Mouse (Mus musculus): ENCODE measurements around the gene Tarbp2. TPM values are rescaled to one million over a fixed set of nuclear protein-coding genes. Genes with fewer than 3 reads are reported as not detected.

The Tarbp2 gene
- polyA plus RNA-seq, 1 experiment = not detected

DNA sequence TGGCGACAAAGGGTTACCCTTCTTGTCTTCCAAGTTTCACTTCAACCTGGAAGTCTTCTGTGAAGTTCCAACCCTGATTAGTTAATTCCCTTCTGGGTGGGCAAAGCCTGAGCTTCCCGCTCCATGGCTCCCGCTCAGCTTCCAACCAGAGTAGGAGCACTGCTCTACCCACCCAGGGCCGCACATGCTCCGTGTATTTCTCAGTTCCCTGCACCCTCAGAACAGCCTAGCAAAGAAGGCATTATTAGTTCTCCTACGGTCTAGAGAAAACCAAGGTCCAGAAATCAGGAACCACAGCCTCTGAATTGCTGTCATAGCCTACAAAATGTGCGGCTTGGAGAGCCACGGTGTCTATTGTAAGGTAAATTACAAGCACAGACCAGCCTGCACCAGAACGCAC is 7.9 kb upstream of the Tarbp2 start:
- Histone ChIP-seq H3K4me1 (ENCODE audit: control insufficient read depth, insufficient read depth, low read length) (peaks cover 23% of the 10 kb centered on the region), H3K4me3 (ENCODE audit: insufficient read depth, low read depth, low read length) (peak overlapping the region; percentile 67), H3K27ac (ENCODE audit: insufficient read depth, low read depth, low read length) (peak overlapping the region; percentile 74)
- no peak for TF ChIP-seq CTCF (IDR thresholded peaks at IDR 0.05; ENCODE audit: insufficient read depth, low read depth, low read length)
- TF ChIP-seq POLR2A (IDR thresholded peaks at IDR 0.05; ENCODE audit: insufficient read depth, low read depth, low read length) = no peak
- 2% methylated on average over 9 of the region's 9 CpGs for WGBS

DNA sequence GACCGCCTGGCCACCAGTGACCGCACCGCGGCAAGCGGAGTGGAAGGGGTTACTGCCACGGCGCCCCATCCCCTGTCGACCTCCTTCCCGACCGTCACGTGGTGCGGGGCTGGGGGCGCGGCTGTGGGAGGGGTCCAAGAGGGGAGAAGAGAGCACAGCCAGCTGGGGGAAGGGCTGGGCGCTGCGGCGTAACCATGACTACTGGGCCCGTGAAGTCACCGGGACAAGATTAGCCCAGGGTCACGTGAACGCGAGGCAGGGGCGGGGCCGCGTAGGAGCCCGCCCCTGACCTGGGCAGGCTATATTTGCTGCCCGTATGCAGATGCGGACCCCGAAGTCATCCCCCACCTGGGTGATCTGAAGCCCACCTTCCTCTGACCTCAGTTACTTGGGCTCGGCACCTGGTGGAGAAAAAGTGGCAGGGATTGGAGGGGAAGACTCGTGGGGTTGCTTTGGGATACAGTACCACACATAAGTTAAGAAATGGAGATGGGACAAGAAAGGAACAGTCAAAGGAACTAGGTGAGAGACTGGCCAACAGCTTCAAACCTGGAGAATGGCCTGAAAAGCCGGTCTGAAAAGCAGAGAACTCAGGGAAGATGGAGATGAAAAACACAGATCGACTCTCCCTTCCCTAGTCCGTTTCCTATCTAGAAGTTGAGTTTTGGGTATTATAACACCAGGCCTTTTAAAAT is 7.3 kb upstream of the Tarbp2 start:
- peaks cover 22% of the 10 kb centered on the region for H3K4me1 ChIP-seq (ENCODE audit: control insufficient read depth, insufficient read depth, low read length)
- WGBS = 2% methylated on average over 34 of the region's 34 CpGs

DNA sequence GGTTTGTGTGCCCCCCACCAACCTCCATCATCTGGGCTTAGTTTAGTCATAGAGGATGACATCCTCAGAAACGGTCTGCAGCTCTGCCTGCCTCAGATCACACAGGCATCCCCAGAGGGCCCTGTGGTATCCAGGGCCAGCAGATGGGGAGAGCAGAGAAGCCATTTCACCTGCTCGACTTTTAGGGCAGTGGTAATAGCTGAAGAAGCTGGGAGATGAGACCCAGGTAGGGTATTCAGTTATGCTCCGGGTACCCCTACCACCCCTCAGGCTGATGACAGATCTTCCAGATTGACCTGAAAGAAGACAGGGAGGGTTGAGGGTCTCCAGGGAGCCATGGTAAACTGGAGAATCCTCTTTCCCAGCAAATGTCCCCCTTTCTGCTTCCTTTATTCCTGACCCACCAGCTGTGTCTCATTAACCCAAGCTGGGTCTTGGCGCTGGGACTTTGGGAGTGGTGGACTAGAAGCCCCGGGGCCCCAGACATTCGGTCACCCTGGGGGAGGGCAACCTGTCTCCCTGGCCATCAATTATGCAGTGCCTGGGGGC is 6.6 kb upstream of the Tarbp2 start:
- 18% methylated on average over 6 of the region's 6 CpGs for WGBS
- peak overlapping the region; percentile 67; the same call in 1 of the 2 replicates for H3K4me3 ChIP-seq (ENCODE audit: insufficient read depth, low read depth, low read length)

More for the DNA sequence above, 7.3 kb upstream of the Tarbp2 start:
- peak overlapping the region; percentile 67 for H3K4me3 ChIP-seq (ENCODE audit: insufficient read depth, low read depth, low read length)
- TF ChIP-seq POLR2A (IDR thresholded peaks at IDR 0.05; ENCODE audit: insufficient read depth, low read depth, low read length) (peak; percentile 37), CTCF (IDR thresholded peaks at IDR 0.05; ENCODE audit: insufficient read depth, low read depth, low read length) (no peak)
- peak overlapping the region; percentile 74 for H3K27ac ChIP-seq (ENCODE audit: insufficient read depth, low read depth, low read length)

DNA sequence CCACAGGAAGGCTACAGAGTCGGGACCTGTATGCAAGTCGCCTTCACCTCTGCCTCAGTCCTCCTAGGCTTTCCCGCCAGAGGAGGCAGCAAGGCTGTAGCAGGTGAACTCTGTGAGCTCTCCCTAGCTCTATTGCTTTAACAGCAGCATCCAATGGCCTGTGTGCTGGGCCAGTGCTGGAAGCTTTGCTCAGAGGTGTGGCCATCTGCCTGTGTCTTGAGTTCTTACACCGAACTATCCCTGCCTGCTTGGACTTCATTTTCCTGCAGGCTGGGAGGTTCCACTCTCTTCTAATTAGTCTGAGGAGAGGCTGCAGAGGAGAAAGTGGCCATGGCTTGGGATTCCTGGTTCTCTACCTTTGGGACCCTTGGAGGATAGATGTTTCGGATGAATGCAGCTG is 6.0 kb upstream of the Tarbp2 start:
- peaks cover 26% of the 10 kb centered on the region for H3K4me1 ChIP-seq (ENCODE audit: control insufficient read depth, insufficient read depth, low read length)
- H3K27ac ChIP-seq (ENCODE audit: insufficient read depth, low read depth, low read length) = no peak overlapping the region
- TF ChIP-seq POLR2A (IDR thresholded peaks at IDR 0.05; ENCODE audit: insufficient read depth, low read depth, low read length) = no peak
- no peak for TF ChIP-seq CTCF (IDR thresholded peaks at IDR 0.05; ENCODE audit: insufficient read depth, low read depth, low read length)
- H3K4me3 ChIP-seq (ENCODE audit: insufficient read depth, low read depth, low read length) = no peak overlapping the region
- 38% methylated on average over 5 of the region's 5 CpGs for WGBS

More for the DNA sequence above, 6.6 kb upstream of the Tarbp2 start:
- Histone ChIP-seq H3K4me1 (ENCODE audit: control insufficient read depth, insufficient read depth, low read length) (peaks cover 26% of the 10 kb centered on the region), H3K27ac (ENCODE audit: insufficient read depth, low read depth, low read length) (peak overlapping the region; percentile 72)
- TF ChIP-seq POLR2A (IDR thresholded peaks at IDR 0.05; ENCODE audit: insufficient read depth, low read depth, low read length) (no peak), CTCF (IDR thresholded peaks at IDR 0.05; ENCODE audit: insufficient read depth, low read depth, low read length) (no peak)

DNA sequence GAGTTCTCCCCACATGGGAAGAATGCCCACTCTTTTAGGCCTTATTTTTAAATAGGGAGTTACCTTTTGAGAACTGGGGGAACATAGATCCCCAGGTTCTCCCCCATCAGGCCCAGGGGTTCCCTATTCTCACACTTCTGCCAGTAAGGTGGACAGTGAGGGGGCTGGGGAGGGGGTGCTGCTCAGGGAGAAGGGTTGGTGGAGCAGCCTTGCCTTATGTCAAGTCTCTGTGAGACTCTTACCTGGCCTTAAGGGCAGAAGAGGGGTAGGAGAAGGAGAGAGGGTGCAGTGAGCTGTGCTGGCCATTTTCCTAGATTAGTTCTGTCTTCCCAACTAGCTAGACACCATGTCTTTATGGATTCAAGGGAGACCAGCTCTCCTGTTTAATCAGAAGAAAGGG is 5.5 kb upstream of the Tarbp2 start:
- TF ChIP-seq POLR2A (IDR thresholded peaks at IDR 0.05; ENCODE audit: insufficient read depth, low read depth, low read length) = no peak
- no peak for TF ChIP-seq CTCF (IDR thresholded peaks at IDR 0.05; ENCODE audit: insufficient read depth, low read depth, low read length)
- Histone ChIP-seq H3K4me1 (ENCODE audit: control insufficient read depth, insufficient read depth, low read length) (peaks cover 26% of the 10 kb centered on the region), H3K27ac (ENCODE audit: insufficient read depth, low read depth, low read length) (no peak overlapping the region), H3K4me3 (ENCODE audit: insufficient read depth, low read depth, low read length) (no peak overlapping the region)

DNA sequence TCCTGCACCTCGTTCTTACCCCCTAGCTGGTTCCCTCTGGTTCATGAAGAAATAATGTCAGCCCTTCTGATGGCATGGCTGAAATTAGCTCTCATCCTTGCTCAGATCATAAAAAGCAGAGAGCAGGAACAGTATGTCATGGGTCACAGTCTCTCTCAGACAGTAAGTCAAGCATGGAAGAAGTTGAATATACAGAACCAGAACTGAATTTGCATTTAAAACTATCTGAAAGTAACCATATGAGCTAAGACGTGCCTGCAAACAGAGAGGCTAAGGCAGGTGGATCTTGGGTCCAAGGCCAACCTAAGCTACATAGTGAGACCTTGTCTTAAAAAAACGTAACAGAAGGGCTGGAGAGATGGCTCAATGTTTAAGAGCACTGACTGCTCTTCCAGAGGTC is 5.0 kb upstream of the Tarbp2 start:
- Histone ChIP-seq H3K4me1 (ENCODE audit: control insufficient read depth, insufficient read depth, low read length) (peaks cover 26% of the 10 kb centered on the region), H3K27ac (ENCODE audit: insufficient read depth, low read depth, low read length) (no peak overlapping the region)

DNA sequence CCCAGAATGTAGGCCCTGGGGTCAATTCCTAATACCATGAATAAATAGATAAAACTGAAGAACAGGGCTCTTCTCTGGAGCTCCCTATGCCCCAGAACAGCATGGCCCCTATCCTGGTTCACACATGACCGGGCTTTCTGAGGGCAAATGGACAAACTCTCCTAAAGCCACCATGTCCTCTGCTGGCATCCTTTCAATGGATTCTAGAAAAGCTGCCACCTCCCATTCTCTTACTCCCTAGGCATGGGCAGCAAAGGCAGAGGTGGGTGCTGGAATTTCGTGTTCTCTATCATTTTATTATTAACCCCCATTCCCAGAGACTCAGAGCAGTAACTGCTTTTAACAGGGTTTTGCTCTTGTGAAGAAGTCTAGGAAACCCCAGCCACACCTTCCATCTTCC is 2.7 kb upstream of the Tarbp2 start:
- H3K4me3 ChIP-seq (ENCODE audit: insufficient read depth, low read depth, low read length) = no peak overlapping the region
- H3K4me1 ChIP-seq (ENCODE audit: control insufficient read depth, insufficient read depth, low read length) = peaks cover 31% of the 10 kb centered on the region
- WGBS = 73% methylated on average over 2 of the region's 2 CpGs
- TF ChIP-seq POLR2A (IDR thresholded peaks at IDR 0.05; ENCODE audit: insufficient read depth, low read depth, low read length) (no peak), CTCF (IDR thresholded peaks at IDR 0.05; ENCODE audit: insufficient read depth, low read depth, low read length) (no peak)
- H3K27ac ChIP-seq (ENCODE audit: insufficient read depth, low read depth, low read length) = no peak overlapping the region

More for the DNA sequence above, 5.0 kb upstream of the Tarbp2 start:
- H3K4me3 ChIP-seq (ENCODE audit: insufficient read depth, low read depth, low read length) = no peak overlapping the region
- TF ChIP-seq CTCF (IDR thresholded peaks at IDR 0.05; ENCODE audit: insufficient read depth, low read depth, low read length) = no peak
- TF ChIP-seq POLR2A (IDR thresholded peaks at IDR 0.05; ENCODE audit: insufficient read depth, low read depth, low read length) = no peak
- WGBS = 75% methylated on average over 3 of the region's 3 CpGs

DNA sequence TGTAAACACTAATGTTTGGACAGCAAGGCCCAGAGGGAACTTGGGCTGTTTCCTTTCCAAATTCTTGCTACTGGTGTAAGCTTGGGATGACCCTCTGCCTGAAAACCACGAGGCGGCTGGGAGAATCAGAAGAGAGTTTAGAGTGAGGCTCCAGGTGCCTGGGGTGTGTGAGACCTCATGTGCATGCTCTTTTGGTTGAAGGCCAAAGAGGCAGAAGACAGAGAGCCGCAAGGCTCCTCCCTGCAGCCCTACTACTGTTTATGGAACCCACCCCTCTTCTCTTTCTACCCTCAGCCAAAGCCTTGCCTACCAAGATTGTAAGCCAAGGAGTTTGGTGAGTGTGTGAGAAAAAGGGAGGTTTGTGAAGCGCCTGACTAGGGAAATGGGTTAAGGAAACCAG is 2.2 kb upstream of the Tarbp2 start:
- Histone ChIP-seq H3K27ac (ENCODE audit: insufficient read depth, low read depth, low read length) (peak overlapping the region; percentile 59; the same call in 1 of the 2 replicates), H3K4me1 (ENCODE audit: control insufficient read depth, insufficient read depth, low read length) (peaks cover 32% of the 10 kb centered on the region), H3K4me3 (ENCODE audit: insufficient read depth, low read depth, low read length) (peak overlapping the region; percentile 85)
- whole genome bisulfite sequencing = 29% methylated on average over 4 of the region's 4 CpGs
- TF ChIP-seq CTCF (IDR thresholded peaks at IDR 0.05; ENCODE audit: insufficient read depth, low read depth, low read length) (no peak), POLR2A (IDR thresholded peaks at IDR 0.05; ENCODE audit: insufficient read depth, low read depth, low read length) (no peak)

DNA sequence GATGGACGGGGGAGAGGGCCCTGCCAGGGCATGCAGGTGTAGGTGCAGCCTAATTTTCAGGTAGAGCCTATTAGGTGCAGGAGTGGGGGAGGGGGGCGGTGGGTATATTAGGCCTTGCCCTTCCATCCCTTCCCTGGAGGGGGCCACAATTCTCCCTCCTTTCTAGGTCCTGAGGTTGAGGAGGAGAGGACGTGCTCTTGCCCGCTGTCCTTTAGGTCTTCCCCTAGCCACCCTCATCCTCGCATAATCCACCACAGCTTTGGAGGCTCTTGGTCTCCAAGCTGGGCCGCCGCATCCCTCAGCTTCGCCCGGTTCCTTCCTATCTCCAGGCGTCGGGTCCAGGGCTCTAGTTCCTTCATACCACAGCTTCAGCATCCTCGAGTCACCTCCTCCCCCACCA is 1.7 kb upstream of the Tarbp2 start:
- peak overlapping the region; percentile 59 for H3K27ac ChIP-seq (ENCODE audit: insufficient read depth, low read depth, low read length)
- H3K4me1 ChIP-seq (ENCODE audit: control insufficient read depth, insufficient read depth, low read length) = peaks cover 30% of the 10 kb centered on the region
- no peak for TF ChIP-seq CTCF (IDR thresholded peaks at IDR 0.05; ENCODE audit: insufficient read depth, low read depth, low read length)
- no peak for TF ChIP-seq POLR2A (IDR thresholded peaks at IDR 0.05; ENCODE audit: insufficient read depth, low read depth, low read length)
- 4% methylated on average over 12 of the region's 12 CpGs for WGBS
- H3K4me3 ChIP-seq (ENCODE audit: insufficient read depth, low read depth, low read length) = peak overlapping the region; percentile 85
